Mouse (Mus musculus): Measurements from ENCODE around the gene Slc44a2.

Slc44a2 gene

GRCm38 (mm10) chr9:21370876-21371275 is 50.4 kb downstream of the Slc44a2 start:
- DNase-seq (ENCODE audit: low spot score in 2 of 2), result no peak

- DNase-seq (ENCODE audit: low spot score in 2 of 2), result no peak
Observed at GRCm38 (mm10) chr9:21372508-21372907, 52.0 kb downstream of the Slc44a2 start.

GRCm38 (mm10) chr9:21379195-21379594 is 58.7 kb downstream of the Slc44a2 start:
- peak in 1 of 2 experiments; percentile 13 for DNase-seq (ENCODE audit: low spot score in 2 of 2)

GRCm38 (mm10) chr9:21380868-21381267 is 60.4 kb downstream of the Slc44a2 start:
- DNase-seq (ENCODE audit: low spot score in 2 of 2), result no peak

GRCm38 (mm10) chr9:21383966-21384365 is 63.5 kb downstream of the Slc44a2 start:
- no peak for DNase-seq (ENCODE audit: low spot score in 2 of 2)

- DNase-seq (ENCODE audit: low spot score in 2 of 2), result no peak
Observed at GRCm38 (mm10) chr9:21392646-21393175, 72.2 kb downstream of the Slc44a2 start.

GRCm38 (mm10) chr9:21395692-21396091 is 75.2 kb downstream of the Slc44a2 start:
- DNase-seq (ENCODE audit: low spot score in 2 of 2), result no peak

- DNase-seq (ENCODE audit: low spot score in 2 of 2), result no peak
Observed at GRCm38 (mm10) chr9:21397170-21397569, 76.7 kb downstream of the Slc44a2 start.

- DNase-seq (ENCODE audit: low spot score in 2 of 2), result no peak
Observed at GRCm38 (mm10) chr9:21401042-21401441, 80.5 kb downstream of the Slc44a2 start.

GRCm38 (mm10) chr9:21402764-21403253 is 82.3 kb downstream of the Slc44a2 start:
- DNase-seq (ENCODE audit: low spot score in 2 of 2), result no peak

GRCm38 (mm10) chr9:21403745-21404144 is 83.2 kb downstream of the Slc44a2 start:
- DNase-seq (ENCODE audit: low spot score in 2 of 2), result no peak
